Mouse (Mus musculus) intestine, embryonic 14.5 days (tissue): ENCODE data around the gene Dnm2. TPM values are rescaled to one million over a fixed set of nuclear protein-coding genes. Genes with fewer than 3 reads are reported as not detected.

Source experiments
- ATAC-seq: fragments of 200-750 bp; cut with Nextera tagmentation; replicated peaks from 2 replicates; pipeline ENCODE4 v1.8.0; 2017; ENCODE audit warnings: low read depth, moderate number of reproducible peaks, moderate TSS enrichment, moderate library complexity; ENCODE audit not compliant: low FRiP score, low TSS enrichment
- DNase-seq: peaks from one replicate; pipeline ENCODE4 v3.0.0-alpha.2; 2018; ENCODE audit warnings: low spot score
- H3K27ac ChIP-seq: fragments of 300-500 bp; sonication (generic); 2 replicates; pipeline ENCODE4 v1.5.1; 2014; ENCODE audit warnings: low read depth, mild to moderate bottlenecking, control low read depth
- H3K27me3 ChIP-seq: fragments of 300-500 bp; sonication (generic); replicated peaks from 2 replicates; pipeline ENCODE4 v1.6.1; 2014; ENCODE audit warnings: low read length, control low read depth; ENCODE audit not compliant: control insufficient read depth, insufficient read depth
- H3K36me3 ChIP-seq: fragments of 300-500 bp; sonication (generic); 2 replicates; pipeline ENCODE4 v1.6.1; 2014; ENCODE audit warnings: low read length, control low read depth; ENCODE audit not compliant: control insufficient read depth, insufficient read depth
- H3K4me1 ChIP-seq: fragments of 300-500 bp; sonication (generic); replicated peaks from 2 replicates; pipeline ENCODE4 v1.6.1; 2014; ENCODE audit warnings: low read length, control low read depth, mixed read lengths; ENCODE audit not compliant: control insufficient read depth, insufficient read depth
- H3K4me2 ChIP-seq: fragments of 300-500 bp; sonication (generic); 2 replicates; pipeline ENCODE4 v1.6.1; 2014; ENCODE audit warnings: low read length
- H3K4me3 ChIP-seq: fragments of 300-500 bp; sonication (generic); 2 replicates; pipeline ENCODE4 v1.5.1; 2014; ENCODE audit warnings: low read depth, low read length, control low read depth, mixed read lengths
- H3K9ac ChIP-seq: fragments of 300-500 bp; sonication (generic); 2 replicates; pipeline ENCODE4 v1.6.1; 2014; ENCODE audit warnings: mild to moderate bottlenecking, low read length
- H3K9me3 ChIP-seq: fragments of 300-500 bp; sonication (generic); 2 replicates; pipeline ENCODE4 v1.6.1; 2016; ENCODE audit warnings: low read length, control low read depth; ENCODE audit not compliant: control insufficient read depth
- WGBS: fragments of 180-500 bp; shearing (Covaris S2); extraction: QIAGEN DNeasy Blood & Tissue Kit; methylation state at CpG from one replicate; pipeline ENCODE4 v1.1.7; 2014; 5-methylcytosine and 5-hydroxymethylcytosine counted together
- polyA plus RNA-seq: library from polyadenylated mRNA; unstranded; fragments of >200 nt; fragmentation: Nextera tagmentation; extraction: Ambion mirVana; gene quantifications from 2 replicates; pipeline ENCODE4 v1.2.1, GENCODE M21; 2014

The Dnm2 gene
- polyA plus RNA-seq, 1 experiment from 2014 or later: 67.3 TPM

GRCm38 (mm10) chr9:21402764-21403253 is 21.9 kb upstream of the Dnm2 start:
- Histone ChIP-seq H3K4me3 (no peak overlapping the region), H3K4me2 (no peak overlapping the region), H3K4me1 (no peaks in the 10 kb centered on the region), H3K9ac (no peak overlapping the region), H3K9me3 (no peaks in the 10 kb centered on the region), H3K27ac (no peak overlapping the region), H3K36me3 (peaks cover 94% of the 10 kb centered on the region), H3K27me3 (no peaks in the 10 kb centered on the region)
- 81% methylated on average over 11 of the region's 11 CpGs for WGBS
- DNase-seq: no peak
- ATAC-seq: no peak

DNA sequence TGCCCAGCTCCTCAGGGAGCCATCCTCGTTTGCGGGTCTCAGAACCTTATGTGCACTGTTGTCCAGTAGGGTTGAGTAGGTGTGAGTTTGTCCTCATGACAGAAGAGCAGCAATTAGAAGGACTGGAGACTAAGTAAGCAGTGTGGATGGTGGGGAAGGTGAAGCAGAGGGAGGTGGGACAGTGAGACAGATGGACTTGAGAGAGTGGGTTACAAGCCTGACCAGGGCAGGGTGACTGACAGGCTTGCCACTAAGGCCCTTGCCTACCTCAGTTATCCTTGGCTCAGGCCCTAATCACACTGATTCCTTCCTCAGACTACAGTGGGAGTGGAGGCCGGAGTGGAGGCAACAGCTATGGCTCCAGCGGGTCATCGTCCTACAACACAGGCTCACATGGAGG is 21.0 kb upstream of the Dnm2 start:
- Histone ChIP-seq H3K4me1 (no peaks in the 10 kb centered on the region), H3K36me3 (peaks cover 84% of the 10 kb centered on the region), H3K9ac (no peak overlapping the region), H3K27ac (no peak overlapping the region), H3K4me2 (no peak overlapping the region), H3K4me3 (no peak overlapping the region), H3K9me3 (no peaks in the 10 kb centered on the region), H3K27me3 (no peaks in the 10 kb centered on the region)
- DNase-seq: no peak
- ATAC-seq: no peak
- WGBS: 95% methylated on average over 5 of the region's 5 CpGs

- 66% methylated on average over 4 of the region's 4 CpGs for WGBS
- Histone ChIP-seq H3K9me3 (no peaks in the 10 kb centered on the region), H3K27me3 (no peaks in the 10 kb centered on the region), H3K4me1 (no peaks in the 10 kb centered on the region), H3K4me2 (no peak overlapping the region), H3K4me3 (no peak overlapping the region), H3K27ac (no peak overlapping the region), H3K36me3 (peaks cover 67% of the 10 kb centered on the region), H3K9ac (no peak overlapping the region)
- DNase-seq (no peak), ATAC-seq (no peak)
Observed at GRCm38 (mm10) chr9:21405525-21405924, 19.2 kb upstream of the Dnm2 start.

- Histone ChIP-seq H3K4me3 (no peak overlapping the region), H3K9me3 (no peaks in the 10 kb centered on the region), H3K9ac (no peak overlapping the region), H3K27me3 (no peaks in the 10 kb centered on the region), H3K36me3 (peaks cover 42% of the 10 kb centered on the region), H3K27ac (no peak overlapping the region), H3K4me2 (no peak overlapping the region), H3K4me1 (peaks cover 6% of the 10 kb centered on the region; the same call in 1 of the 2 replicates)
- DNase-seq (no peak), ATAC-seq (no peak)
- WGBS: 16% methylated on average over 4 of the region's 4 CpGs
Observed at GRCm38 (mm10) chr9:21407951-21408350, 16.8 kb upstream of the Dnm2 start.

DNA sequence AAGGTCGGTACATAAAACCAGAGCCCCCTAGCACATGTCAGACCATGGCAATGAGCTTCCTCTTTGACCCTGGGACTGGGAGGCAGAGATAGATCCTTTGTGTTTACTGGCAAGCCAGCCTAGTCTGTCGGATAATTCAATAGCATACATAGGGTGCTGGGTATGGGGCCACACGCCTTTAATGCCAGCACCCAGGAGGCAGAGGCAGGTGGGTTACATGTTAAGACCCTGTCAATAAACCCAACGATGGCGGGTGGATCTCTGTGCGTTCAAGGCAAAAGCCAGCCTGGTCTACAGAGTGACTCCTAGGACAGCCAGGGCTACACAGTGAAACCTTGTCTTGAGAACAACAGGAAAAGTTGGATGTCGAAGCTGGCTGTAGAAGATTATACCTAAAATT is 16.1 kb upstream of the Dnm2 start:
- Histone ChIP-seq H3K4me3 (no peak overlapping the region), H3K4me1 (peaks cover 6% of the 10 kb centered on the region; the same call in 1 of the 2 replicates), H3K4me2 (no peak overlapping the region), H3K27ac (no peak overlapping the region), H3K27me3 (no peaks in the 10 kb centered on the region), H3K36me3 (peaks cover 39% of the 10 kb centered on the region), H3K9me3 (no peaks in the 10 kb centered on the region), H3K9ac (no peak overlapping the region)
- ATAC-seq: no peak
- 71% methylated on average over 7 of the region's 7 CpGs for WGBS
- DNase-seq: no peak

- H3K27me3 ChIP-seq: no peaks in the 10 kb centered on the region
- H3K4me2 ChIP-seq: no peak overlapping the region
- WGBS: 34% methylated on average over 9 of the region's 9 CpGs
- H3K9me3 ChIP-seq: no peaks in the 10 kb centered on the region
- H3K4me3 ChIP-seq: no peak overlapping the region
- peaks cover 39% of the 10 kb centered on the region for H3K36me3 ChIP-seq
- ATAC-seq: no peak; the same call in 1 of the 2 replicates
- H3K27ac ChIP-seq: no peak overlapping the region
- DNase-seq: peak; percentile 95
- H3K4me1 ChIP-seq: peaks cover 6% of the 10 kb centered on the region; the same call in 1 of the 2 replicates
- H3K9ac ChIP-seq: no peak overlapping the region
Observed at GRCm38 (mm10) chr9:21409592-21410317, 15.0 kb upstream of the Dnm2 start.

DNA sequence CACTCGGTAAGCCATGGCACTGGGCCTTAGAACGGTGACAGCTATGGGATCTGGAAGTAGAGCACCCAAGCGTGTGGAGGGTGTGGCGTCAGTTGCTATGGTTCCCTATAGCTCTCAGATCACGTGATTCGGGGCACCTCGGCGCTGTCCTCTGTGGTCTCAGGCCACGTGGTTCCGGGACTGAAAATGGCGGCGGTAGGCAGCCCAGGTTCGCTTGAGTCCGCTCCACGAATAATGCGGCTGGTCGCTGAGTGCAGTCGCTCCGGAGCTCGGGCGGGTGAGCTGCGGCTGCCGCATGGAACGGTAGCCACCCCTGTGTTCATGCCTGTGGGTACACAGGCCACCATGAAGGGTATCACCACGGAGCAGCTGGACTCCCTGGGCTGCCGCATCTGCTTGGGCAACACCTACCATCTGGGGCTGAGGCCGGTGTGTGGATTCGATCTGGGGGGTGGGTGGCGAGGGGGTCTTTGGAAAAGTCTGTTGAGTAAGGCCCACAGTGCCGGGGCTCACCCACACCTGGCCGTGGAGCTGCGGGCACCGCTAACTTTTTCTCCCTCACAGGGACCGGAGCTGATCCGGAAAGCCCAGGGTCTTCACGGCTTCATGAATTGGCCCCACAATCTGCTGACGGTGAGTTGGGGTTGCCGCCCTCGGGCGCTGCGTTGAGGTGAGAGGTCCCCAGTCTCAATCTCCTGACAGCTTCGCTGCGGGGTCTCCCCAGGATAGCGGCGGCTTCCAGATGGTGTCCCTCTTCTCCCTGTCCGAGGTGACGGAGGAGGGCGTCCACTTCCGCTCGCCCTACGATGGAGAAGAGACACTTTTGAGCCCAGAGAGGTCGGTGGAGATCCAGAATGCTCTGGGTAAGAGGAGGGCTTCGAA is 12.8 kb upstream of the Dnm2 start, which contains the start of gene Qtrt1:
Qtrt1 (plus strand) TSS at position 169 of the 882 bp plus-strand sequence.
- DNase-seq (peak; percentile 88), ATAC-seq (peak; percentile 94)
- H3K4me1 ChIP-seq: peaks cover 6% of the 10 kb centered on the region; the same call in 1 of the 2 replicates
- H3K4me3 ChIP-seq: peak within 1 kb of the TSS; percentile 82
- peaks cover 34% of the 10 kb centered on the region; the same call in 1 of the 2 replicates for H3K36me3 ChIP-seq
- no peaks in the 10 kb centered on the region for H3K27me3 ChIP-seq
- 2% methylated on average over 52 of the region's 53 CpGs for WGBS
- H3K4me2 ChIP-seq: peak within 1 kb of the TSS; percentile 79
- peak within 1 kb of the TSS; percentile 74 for H3K9ac ChIP-seq
- no peaks in the 10 kb centered on the region for H3K9me3 ChIP-seq
- peak within 1 kb of the TSS; percentile 59; the same call in 1 of the 2 replicates for H3K27ac ChIP-seq

DNA sequence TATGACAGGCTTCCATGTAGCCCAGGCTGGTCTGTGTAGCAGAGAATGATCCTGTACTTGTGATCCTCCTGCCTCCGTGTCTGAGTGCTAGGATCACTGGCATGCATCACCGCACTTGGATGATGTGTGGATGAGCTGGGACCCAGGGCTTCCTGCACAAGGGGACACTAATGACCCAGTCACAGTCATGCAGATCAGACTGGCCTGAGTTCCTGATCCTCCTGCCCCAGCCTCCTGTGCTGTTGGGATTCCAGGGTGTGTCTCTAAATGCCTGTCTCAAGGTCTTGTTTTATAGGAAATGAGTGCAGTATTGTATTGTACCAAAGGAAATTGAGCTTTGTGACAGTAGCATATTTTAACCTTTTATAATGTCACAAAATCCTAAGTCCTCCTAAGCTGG is 6.8 kb upstream of the Dnm2 start:
- H3K27ac ChIP-seq: no peak overlapping the region
- no peaks in the 10 kb centered on the region for H3K27me3 ChIP-seq
- no peak for ATAC-seq
- H3K4me3 ChIP-seq: no peak overlapping the region
- no peak for DNase-seq
- no peak overlapping the region for H3K4me2 ChIP-seq
- peaks cover 70% of the 10 kb centered on the region for H3K36me3 ChIP-seq
- H3K9me3 ChIP-seq: no peaks in the 10 kb centered on the region
- no peak overlapping the region for H3K9ac ChIP-seq
- 91% methylated on average over 2 of the region's 2 CpGs for WGBS
- no peaks in the 10 kb centered on the region; the same call in 1 of the 2 replicates for H3K4me1 ChIP-seq
